Mouse (Mus musculus): ENCODE results near the gene Rras2.

DNA sequence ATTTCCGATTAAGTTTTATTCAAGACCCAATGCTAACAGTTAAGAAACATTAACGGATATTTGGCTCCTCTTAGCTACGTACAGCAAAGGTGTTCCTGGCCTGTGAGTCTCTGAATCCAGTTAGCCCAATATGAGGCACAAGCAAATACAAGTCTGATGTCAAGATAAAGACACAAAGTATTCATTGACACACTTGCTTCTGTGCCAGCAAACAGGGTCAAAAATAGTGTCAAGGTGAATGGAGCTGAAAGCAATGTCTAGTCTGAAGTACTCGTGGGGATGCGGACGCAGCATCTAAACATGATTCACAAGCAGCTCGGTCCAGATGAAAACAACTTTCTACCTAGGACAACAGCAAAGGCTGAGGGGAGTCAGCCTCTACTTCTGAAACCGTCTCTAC is 11.7 kb downstream of the Rras2 start:
- TF ChIP-seq CTCF (IDR thresholded peaks at IDR 0.05; ENCODE audit: low read depth) (no peak), EP300 (IDR thresholded peaks at IDR 0.05; ENCODE audit: low read depth) (no peak)

Measured in liver, postnatal 0 days (tissue).